In the genomic region with DNA sequence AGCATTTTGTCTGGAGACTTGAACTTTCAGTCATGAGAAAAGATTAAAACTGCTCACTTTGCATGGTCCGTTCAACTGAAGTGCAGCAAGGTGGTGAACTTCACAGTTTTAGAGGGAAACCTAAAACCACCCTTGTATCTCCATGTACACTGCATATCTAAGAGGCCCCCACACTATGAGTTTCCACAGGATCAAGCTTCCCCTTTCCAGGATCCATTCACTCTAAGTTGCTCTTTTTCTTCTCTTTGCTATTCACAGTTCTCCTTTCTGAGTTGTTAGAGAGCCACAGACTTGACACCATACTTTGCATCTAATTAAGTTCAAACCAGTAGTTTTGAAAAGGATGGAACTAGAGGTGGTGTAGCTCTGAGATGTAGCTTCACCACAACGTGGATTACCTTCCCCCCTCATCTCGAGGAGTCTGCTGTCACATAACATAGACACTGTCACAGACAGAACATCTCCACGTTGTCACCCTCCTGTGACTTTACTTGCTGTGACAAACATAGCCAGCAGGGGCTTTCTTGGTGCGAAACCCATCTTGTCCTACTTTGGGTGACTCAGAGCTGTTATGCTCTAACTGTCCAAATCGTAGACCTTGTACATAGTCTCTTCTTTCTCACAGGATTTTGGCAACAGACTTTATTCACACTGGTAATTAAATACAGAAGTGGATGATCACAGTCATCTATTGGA, we compare ENCODE assay signal across 22 mouse cellular contexts.
DNase-seq lines count a peak whose midpoint lies in the region; ATAC-seq and TF ChIP-seq lines count a peak whose summit lies in the region.
"Had no signal": no experiment of that assay in that cellular context is flagged by ENCODE, and none has a peak within 500 bp of the region (broad histone marks: within the 10 kb centered on the region; RNA-seq: fewer than 3 reads in every experiment).

No protein-coding gene starts in this region.

- ATAC-seq in kidney, postnatal 0 days (replicated peaks; ENCODE audit: low FRiP score, low read depth) = no peak
- peak; percentile 83 for ATAC-seq in common myeloid progenitor, adult 5-6 weeks (replicated peaks; ENCODE audit: low read depth, poor library complexity, severe bottlenecking)
- peak; percentile 86 for ATAC-seq in megakaryocyte, adult 5-6 weeks (ENCODE audit: poor library complexity, severe bottlenecking)
- ATAC-seq: forebrain, embryonic 13.5 days; forebrain, postnatal 0 days; hindbrain, embryonic 16.5 days; intestine, embryonic 16.5 days had no signal

- dilution Hi-C loops in CH12.LX (cut with MboI; ENCODE audit: extremely low pct_ligation_motif_present, extremely low pct_unique_long_range_greater_than_20kb, low sequenced_read_pairs) = no loop called here

- H3K79me2 ChIP-seq in CH12.LX (replicated peaks; ENCODE audit: control insufficient read depth, extremely low read depth, insufficient read depth, poor library complexity, severe bottlenecking) = no peaks in the 10 kb centered on the region

- no peak for TF ChIP-seq EP300 in CH12.LX (IDR thresholded peaks at IDR 0.05; ENCODE audit: low read length)

- DNase-seq in kidney, postnatal 0 days (ENCODE audit: low spot score) = no peak
- no peak for DNase-seq in kidney, postnatal 25 days
- peak; percentile 10 for DNase-seq in CH12.LX (ENCODE audit: extremely low read depth)
- DNase-seq in gastrocnemius, postnatal 10 days = no peak
- DNase-seq in cerebellum, adult 11 months = no peak
- DNase-seq: adrenal gland, adult 8-10 months; adrenal gland, postnatal 36 days; cerebellum, adult 9-10 months; cerebellum, postnatal 25 days; forebrain, postnatal 0 days; gastrocnemius, postnatal 25 days; heart, adult 18-20 months; heart, postnatal 36 days had no signal

- WGBS in kidney, postnatal 0 days = 81% methylated on average over 6 of the region's 6 CpGs

- H3K4me3 ChIP-seq in kidney, postnatal 0 days (replicated peaks; ENCODE audit: low read depth, low read length) = no peak overlapping the region
- H3K4me3 ChIP-seq in CH12.LX (replicated peaks in 1 of 3; ENCODE audit: low read depth in 2 of 3, low read length in 2 of 3, poor library complexity in 1 of 3) = no peak overlapping the region
- H3K4me3 ChIP-seq: embryonic facial prominence, embryonic 10.5 days; forebrain, embryonic 13.5 days; heart, embryonic 12.5 days; hindbrain, embryonic 12.5 days had no signal

- no peak for TF ChIP-seq POLR2A in CH12.LX (IDR thresholded peaks at IDR 0.05; ENCODE audit: low read depth, low read length)

- no peaks in the 10 kb centered on the region for H3K4me1 ChIP-seq in kidney, postnatal 0 days (replicated peaks; ENCODE audit: insufficient read depth, low read length)
- H3K4me1 ChIP-seq in CH12.LX (ENCODE audit: control insufficient read depth in 1 of 2, insufficient read depth in 2 of 2) = no peaks in the 10 kb centered on the region
- H3K4me1 ChIP-seq: forebrain, embryonic 13.5 days had no signal

- H3K9ac ChIP-seq in kidney, postnatal 0 days (ENCODE audit: low read depth, low read length) = no peak overlapping the region
- no peak overlapping the region for H3K9ac ChIP-seq in CH12.LX (ENCODE audit: insufficient read depth, low read depth)
- H3K9ac ChIP-seq: forebrain, embryonic 13.5 days; forebrain, postnatal 0 days; heart, embryonic 12.5 days; hindbrain, embryonic 12.5 days had no signal

- peak; percentile 22; the same call in 1 of the 2 replicates for TF ChIP-seq CTCF in kidney, postnatal 0 days (IDR thresholded peaks at IDR 0.05; ENCODE audit: low read depth)
- no peak for TF ChIP-seq CTCF in CH12.LX (conservative IDR thresholded peaks at IDR 0.05 in 1 of 2, IDR thresholded peaks at IDR 0.05 in 1 of 2; ENCODE audit: low read depth in 2 of 2, low read length in 2 of 2)

- in situ Hi-C loops in CH12.LX (cut with MboI; ENCODE audit: low pct_ligation_motif_present, low pct_unique_long_range_greater_than_20kb, low sequenced_read_pairs) = no loop called here

- no peaks in the 10 kb centered on the region for H3K27me3 ChIP-seq in kidney, postnatal 0 days (ENCODE audit: insufficient read depth, low read length)
- no peaks in the 10 kb centered on the region for H3K27me3 ChIP-seq in CH12.LX (replicated peaks)
- H3K27me3 ChIP-seq: forebrain, embryonic 13.5 days; hindbrain, embryonic 12.5 days had no signal

- H3K4me2 ChIP-seq in kidney, postnatal 0 days (ENCODE audit: low read length) = no peak overlapping the region
- no peak overlapping the region for H3K4me2 ChIP-seq in CH12.LX (ENCODE audit: insufficient read depth, low read depth, poor library complexity, severe bottlenecking)
- H3K4me2 ChIP-seq: forebrain, embryonic 13.5 days; heart, embryonic 12.5 days; hindbrain, embryonic 12.5 days had no signal

- no peak overlapping the region for H3K27ac ChIP-seq in kidney, postnatal 0 days
- H3K27ac ChIP-seq in CH12.LX (ENCODE audit: insufficient read depth, low read depth) = no peak overlapping the region
- H3K27ac ChIP-seq: embryonic facial prominence, embryonic 10.5 days; forebrain, embryonic 13.5 days; hindbrain, embryonic 12.5 days had no signal

- H3K9me3 ChIP-seq in kidney, postnatal 0 days (replicated peaks; ENCODE audit: low read length) = no peaks in the 10 kb centered on the region
- peaks cover 20% of the 10 kb centered on the region for H3K9me3 ChIP-seq in CH12.LX (replicated peaks; ENCODE audit: low read length)
- H3K9me3 ChIP-seq: embryonic facial prominence, embryonic 10.5 days; forebrain, embryonic 13.5 days; heart, embryonic 12.5 days; hindbrain, embryonic 12.5 days had no signal

- no peaks in the 10 kb centered on the region for H3K36me3 ChIP-seq in kidney, postnatal 0 days (ENCODE audit: insufficient read depth, low read length)
- H3K36me3 ChIP-seq in CH12.LX (replicated peaks in 1 of 2; ENCODE audit: control insufficient read depth in 1 of 2, insufficient read depth in 1 of 2, low read length in 1 of 2) = no peaks in the 10 kb centered on the region
- H3K36me3 ChIP-seq: embryonic facial prominence, embryonic 10.5 days; G1E; heart, embryonic 12.5 days; hindbrain, embryonic 12.5 days had no signal

- no peak for TF ChIP-seq RAD21 in CH12.LX (IDR thresholded peaks at IDR 0.05; ENCODE audit: low read depth, low read length)

TF ChIP-seq in CH12.LX, 34 proteins besides CTCF, POLR2A, EP300 and RAD21:
- TF ChIP-seq MEF2A (IDR thresholded peaks at IDR 0.05; ENCODE audit: borderline replicate concordance, low read depth, low read length) (no peak), TCF12 (IDR thresholded peaks at IDR 0.05; ENCODE audit: low read depth, low read length) (no peak), MAFK (IDR thresholded peaks at IDR 0.05; ENCODE audit: insufficient replicate concordance, low read length) (no peak), BHLHE40 (IDR thresholded peaks at IDR 0.05; ENCODE audit: low read depth, low read length) (no peak), MAZ (IDR thresholded peaks at IDR 0.05; ENCODE audit: low read depth, low read length) (no peak), ELF1 (IDR thresholded peaks at IDR 0.05; ENCODE audit: low read depth, low read length) (no peak), POLR2AphosphoS2 (IDR thresholded peaks at IDR 0.05; ENCODE audit: low read depth, low read length) (no peak), NELFE (IDR thresholded peaks at IDR 0.05; ENCODE audit: low read depth, low read length) (no peak), MXI1 (IDR thresholded peaks at IDR 0.05; ENCODE audit: low read depth, low read length) (no peak), ETS1 (conservative IDR thresholded peaks at IDR 0.05; ENCODE audit: low read depth, low read length) (no peak), UBTF (IDR thresholded peaks at IDR 0.05; ENCODE audit: low read depth, low read length) (no peak), CHD2 (IDR thresholded peaks at IDR 0.05; ENCODE audit: low read length) (no peak), HCFC1 (IDR thresholded peaks at IDR 0.05; ENCODE audit: low read depth, low read length) (no peak), MYC (IDR thresholded peaks at IDR 0.05; ENCODE audit: low read depth, low read length) (no peak), E2F4 (IDR thresholded peaks at IDR 0.05; ENCODE audit: insufficient replicate concordance, low read depth, low read length) (no peak), NRF1 (IDR thresholded peaks at IDR 0.05; ENCODE audit: low read depth, low read length) (no peak), ZC3H11A (IDR thresholded peaks at IDR 0.05; ENCODE audit: low read depth, low read length) (no peak), ZMIZ1 (IDR thresholded peaks at IDR 0.05; ENCODE audit: low read depth, low read length) (no peak)
